Mouse (Mus musculus): ENCODE data around the gene Ccdc96.

- TF ChIP-seq POLR2A (IDR thresholded peaks at IDR 0.05; ENCODE audit: low read depth, low read length) (no peak), CTCF (IDR thresholded peaks at IDR 0.05; ENCODE audit: extremely low read depth, insufficient read depth, insufficient read length, insufficient replicate concordance) (no peak)
Observed at GRCm38 (mm10) chr5:36449710-36450358, 34.6 kb upstream of the Ccdc96 start.

Measured in spleen, adult 2 months (tissue).